Mouse (Mus musculus) MEL (cell line): ENCODE measurements around the gene Prdx3. TPM values are rescaled to one million over a fixed set of nuclear protein-coding genes. Genes with fewer than 3 reads are reported as not detected.

Source experiments
- DNase-seq: peaks from one replicate; pipeline ENCODE4 v3.0.0; 2011; ENCODE audit warnings: low read depth, low spot score
- H3K27ac ChIP-seq: 2 replicates; pipeline ENCODE4 v1.5.1; 2012; ENCODE audit warnings: low read depth, mild to moderate bottlenecking, control low read depth, low read length, moderate library complexity; ENCODE audit not compliant: control insufficient read depth
- H3K27me3 ChIP-seq, 2 experiments: fragments of 150-350 bp in 1 of 2; sonication (generic) in 1 of 2; 2 replicates each; pipeline ENCODE4 v1.6.1; 2012; ENCODE audit warnings: low read length in 2 of 2, mild to moderate bottlenecking in 2 of 2, improper control_type of control experiment in 1 of 2, moderate library complexity in 1 of 2; ENCODE audit not compliant: insufficient read depth in 2 of 2, control insufficient read depth in 1 of 2
- H3K36me3 ChIP-seq, 2 experiments: 2 replicates each; pipeline ENCODE4 v1.6.1; 2012 to 2014; ENCODE audit warnings: low read length in 2 of 2, improper control_type of control experiment in 1 of 2, inconsistent platforms in 1 of 2, mild to moderate bottlenecking in 1 of 2; ENCODE audit not compliant: insufficient read depth in 2 of 2, control insufficient read depth in 1 of 2
- H3K4me1 ChIP-seq, 2 experiments: fragments of 150-350 bp in 1 of 2; sonication (generic) in 1 of 2; 2 replicates each; pipeline ENCODE4 v1.6.1; 2012; ENCODE audit warnings: low read length in 2 of 2, improper control_type of control experiment in 1 of 2, mild to moderate bottlenecking in 1 of 2; ENCODE audit not compliant: insufficient read depth in 2 of 2, control insufficient read depth in 1 of 2
- H3K4me3 ChIP-seq, 2 experiments: fragments of 150-350 bp in 1 of 2; sonication (generic) in 1 of 2; 2 replicates each; pipeline ENCODE4 v1.5.1; 2012; ENCODE audit warnings: low read depth in 2 of 2, low read length in 2 of 2, mild to moderate bottlenecking in 2 of 2, moderate library complexity in 2 of 2, control low read depth in 1 of 2, improper control_type of control experiment in 1 of 2; ENCODE audit not compliant: control insufficient read depth in 1 of 2, insufficient read depth in 1 of 2
- H3K79me2 ChIP-seq: 2 replicates; pipeline ENCODE4 v1.6.1; 2012; ENCODE audit warnings: mild to moderate bottlenecking, low read length, moderate library complexity; ENCODE audit not compliant: control insufficient read depth, poor library complexity, insufficient read depth
- H3K9ac ChIP-seq: 2 replicates; pipeline ENCODE4 v1.6.1; 2012; ENCODE audit warnings: low read depth, mild to moderate bottlenecking, control low read depth, low read length, moderate library complexity; ENCODE audit not compliant: control insufficient read depth, poor library complexity, severe bottlenecking
- H3K9me3 ChIP-seq: fragments of 150-350 bp; sonication (generic); replicated peaks from 2 replicates; pipeline ENCODE4 v1.6.1; 2012; ENCODE audit warnings: mild to moderate bottlenecking, low read length, improper control_type of control experiment, moderate library complexity; ENCODE audit not compliant: insufficient read depth
- CHD2 ChIP-seq: IDR thresholded peaks from 2 replicates; pipeline ENCODE4 v1.6.1; 2011; ENCODE audit warnings: low read length, improper control_type of control experiment
- ELF1 ChIP-seq: IDR thresholded peaks from 2 replicates; pipeline ENCODE4 v1.6.1; 2014; ENCODE audit warnings: low read depth, mild to moderate bottlenecking, inconsistent platforms, low read length, improper control_type of control experiment, moderate library complexity
- EP300 ChIP-seq, 2 experiments: IDR thresholded peaks; 2 replicates each; pipeline ENCODE4 v1.6.1; 2011; ENCODE audit warnings: improper control_type of control experiment in 2 of 2, low read length in 2 of 2, low read depth in 1 of 2, mild to moderate bottlenecking in 1 of 2
- ETS1 ChIP-seq: IDR thresholded peaks from 2 replicates; pipeline ENCODE4 v1.6.1; 2012; ENCODE audit warnings: low read depth, mild to moderate bottlenecking, inconsistent platforms, low read length, improper control_type of control experiment, moderate library complexity
- GABPA ChIP-seq: IDR thresholded peaks from 2 replicates; pipeline ENCODE4 v1.6.1; 2012; ENCODE audit warnings: low read depth, mild to moderate bottlenecking, inconsistent platforms, low read length, improper control_type of control experiment, moderate library complexity
- GATA1 ChIP-seq: IDR thresholded peaks from 2 replicates; pipeline ENCODE4 v1.6.1; 2011; ENCODE audit warnings: low read depth, low read length, improper control_type of control experiment
- HCFC1 ChIP-seq: IDR thresholded peaks from 2 replicates; pipeline ENCODE4 v1.6.1; 2012; ENCODE audit warnings: low read depth, mild to moderate bottlenecking, inconsistent platforms, low read length, improper control_type of control experiment, moderate library complexity
- JUND ChIP-seq: IDR thresholded peaks from 2 replicates; pipeline ENCODE4 v1.6.1; 2011; ENCODE audit warnings: low read depth, mild to moderate bottlenecking, improper control_type of control experiment, low read length
- KAT2A ChIP-seq: conservative IDR thresholded peaks from 2 replicates; pipeline ENCODE4 v1.6.1; 2012; ENCODE audit warnings: low read depth, low read length, improper control_type of control experiment, inconsistent platforms
- MAFK ChIP-seq: IDR thresholded peaks from 2 replicates; pipeline ENCODE4 v1.6.1; 2011; ENCODE audit warnings: low read depth, mild to moderate bottlenecking, low read length, improper control_type of control experiment, borderline replicate concordance
- MAX ChIP-seq: IDR thresholded peaks from 2 replicates; pipeline ENCODE4 v1.6.1; 2011; ENCODE audit warnings: low read length, improper control_type of control experiment
- MAZ ChIP-seq: IDR thresholded peaks from 2 replicates; pipeline ENCODE4 v1.6.1; 2012; ENCODE audit warnings: low read depth, mild to moderate bottlenecking, inconsistent platforms, low read length, improper control_type of control experiment
- MEF2A ChIP-seq: IDR thresholded peaks from 2 replicates; pipeline ENCODE4 v1.6.1; 2014; ENCODE audit warnings: low read depth, mild to moderate bottlenecking, inconsistent platforms, low read length, improper control_type of control experiment; ENCODE audit not compliant: poor library complexity, insufficient replicate concordance, severe bottlenecking; ENCODE audit errors: extremely low read depth
- MYB ChIP-seq: IDR thresholded peaks from 2 replicates; pipeline ENCODE4 v1.6.1; 2011; ENCODE audit warnings: mild to moderate bottlenecking, low read depth, low read length, improper control_type of control experiment
- NELFE ChIP-seq: IDR thresholded peaks from 2 replicates; pipeline ENCODE4 v1.6.1; 2011; ENCODE audit warnings: low read depth, low read length, improper control_type of control experiment
- NRF1 ChIP-seq: IDR thresholded peaks from 2 replicates; pipeline ENCODE4 v1.6.1; 2014; ENCODE audit warnings: low read depth, mild to moderate bottlenecking, inconsistent platforms, low read length, improper control_type of control experiment, moderate library complexity; ENCODE audit not compliant: poor library complexity, insufficient read depth, severe bottlenecking
- POLR2A ChIP-seq, 2 experiments: IDR thresholded peaks; 2 replicates each; pipeline ENCODE4 v1.6.1; 2011 to 2012; ENCODE audit warnings: low read length in 2 of 2, mild to moderate bottlenecking in 2 of 2, control low read depth in 1 of 2, improper control_type of control experiment in 1 of 2, low read depth in 1 of 2, moderate library complexity in 1 of 2; ENCODE audit not compliant: control insufficient read depth in 1 of 2, insufficient read depth in 1 of 2, poor library complexity in 1 of 2
- POLR2AphosphoS2 ChIP-seq: IDR thresholded peaks from 2 replicates; pipeline ENCODE4 v1.6.1; 2011; ENCODE audit warnings: low read length, improper control_type of control experiment
- POLR2AphosphoS5 ChIP-seq: IDR thresholded peaks from 2 replicates; pipeline ENCODE4 v1.6.1; 2012; ENCODE audit warnings: low read depth, borderline replicate concordance, mild to moderate bottlenecking, inconsistent platforms, low read length, moderate library complexity, mixed read lengths
- RAD21 ChIP-seq: IDR thresholded peaks from 2 replicates; pipeline ENCODE4 v1.6.1; 2011; ENCODE audit warnings: mild to moderate bottlenecking, low read depth, low read length, improper control_type of control experiment
- SIN3A ChIP-seq: IDR thresholded peaks from 2 replicates; pipeline ENCODE4 v1.6.1; 2012; ENCODE audit warnings: low read length, improper control_type of control experiment, inconsistent platforms
- SMC3 ChIP-seq: IDR thresholded peaks from 2 replicates; pipeline ENCODE4 v1.6.1; 2011; ENCODE audit warnings: low read depth, low read length, improper control_type of control experiment
- TAL1 ChIP-seq: IDR thresholded peaks from 2 replicates; pipeline ENCODE4 v1.6.1; 2012; ENCODE audit warnings: mild to moderate bottlenecking, inconsistent platforms, low read length, moderate library complexity, mixed read lengths
- UBTF ChIP-seq: IDR thresholded peaks from 2 replicates; pipeline ENCODE4 v1.6.1; 2012; ENCODE audit warnings: low read depth, mild to moderate bottlenecking, inconsistent platforms, low read length, improper control_type of control experiment, moderate library complexity, borderline replicate concordance; ENCODE audit not compliant: insufficient read depth
- USF1 ChIP-seq: IDR thresholded peaks from 2 replicates; pipeline ENCODE4 v1.6.1; 2014; ENCODE audit warnings: low read depth, mild to moderate bottlenecking, inconsistent platforms, low read length, improper control_type of control experiment, moderate library complexity
- ZC3H11A ChIP-seq: IDR thresholded peaks from 2 replicates; pipeline ENCODE4 v1.6.1; 2012; ENCODE audit warnings: low read depth, mild to moderate bottlenecking, inconsistent platforms, low read length, improper control_type of control experiment
- ZMIZ1 ChIP-seq: IDR thresholded peaks from 2 replicates; pipeline ENCODE4 v1.6.1; 2012; ENCODE audit warnings: low read depth, mild to moderate bottlenecking, inconsistent platforms, low read length, improper control_type of control experiment, moderate library complexity
- polyA plus RNA-seq, 2 experiments: library from polyadenylated mRNA; stranded (reverse) in 1 of 2; unstranded in 1 of 2; fragments of >175 nt in 1 of 2; fragments of >200 nt in 1 of 2; gene quantifications; 2 replicates each; pipeline versions ENCODE4 v1.2.1 to v1.2.4; 2012; ENCODE audit warnings: low replicate concordance in 2 of 2, low read depth in 1 of 2; ENCODE audit not compliant: insufficient read length in 2 of 2, insufficient read depth in 1 of 2, missing spikeins in 1 of 2
- total RNA-seq: library from RNA; depleted of rRNA; stranded (reverse); fragments of 300-350 nt; gene quantifications from 2 replicates; pipeline ENCODE4 v1.2.3, GENCODE M21; 2012

Gene Prdx3
- total and polyA plus RNA-seq, 3 experiments: 267 to 332 TPM; not detected in 1

GRCm38 (mm10) chr19:60903971-60904370, 29.6 kb upstream of the Prdx3 start:
- no peaks in the 10 kb centered on the region for H3K9me3 ChIP-seq
- H3K79me2 ChIP-seq: no peaks in the 10 kb centered on the region
- no peak for DNase-seq

GRCm38 (mm10) chr19:60903139-60903538, 28.8 kb upstream of the Prdx3 start:
- no peak overlapping the region for H3K27ac ChIP-seq
- H3K79me2 ChIP-seq: no peaks in the 10 kb centered on the region
- no peaks in the 10 kb centered on the region; a peak in 1 of 4 replicates for H3K36me3 ChIP-seq
- no peak overlapping the region for H3K9ac ChIP-seq
- H3K27me3 ChIP-seq: no peaks in the 10 kb centered on the region
- no peaks in the 10 kb centered on the region for H3K9me3 ChIP-seq
- DNase-seq: no peak
- no peaks in the 10 kb centered on the region; a peak in 1 of 4 replicates for H3K4me1 ChIP-seq
- H3K4me3 ChIP-seq: no peak overlapping the region
- TF ChIP-seq USF1 (no peak), POLR2AphosphoS2 (no peak), NRF1 (no peak), GABPA (no peak), MAZ (no peak), POLR2AphosphoS5 (no peak), HCFC1 (no peak), GATA1 (no peak), KAT2A (no peak), ZC3H11A (no peak), POLR2A (IDR thresholded peaks at IDR 0.05; ENCODE audit: control insufficient read depth in 1 of 2, insufficient read depth in 1 of 2, low read depth in 1 of 2, low read length in 2 of 2, poor library complexity in 1 of 2) (no peak), ETS1 (no peak), SMC3 (no peak), ZMIZ1 (no peak), RAD21 (no peak)

More at GRCm38 (mm10) chr19:60903971-60904370, 29.6 kb upstream of the Prdx3 start:
- no peaks in the 10 kb centered on the region; a peak in 1 of 4 replicates for H3K36me3 ChIP-seq
- no peak overlapping the region for H3K4me3 ChIP-seq
- H3K4me1 ChIP-seq: no peaks in the 10 kb centered on the region; a peak in 1 of 4 replicates
- no peak overlapping the region for H3K9ac ChIP-seq
- H3K27ac ChIP-seq: no peak overlapping the region
- TF ChIP-seq JUND (no peak), CHD2 (no peak), POLR2A (IDR thresholded peaks at IDR 0.05; ENCODE audit: control insufficient read depth in 1 of 2, insufficient read depth in 1 of 2, low read depth in 1 of 2, low read length in 2 of 2, poor library complexity in 1 of 2) (no peak), MAFK (no peak), TAL1 (no peak), EP300 (IDR thresholded peaks at IDR 0.05; ENCODE audit: low read depth in 1 of 2, low read length in 2 of 2) (no peak), POLR2AphosphoS2 (no peak), ZC3H11A (no peak), MAX (no peak), MAZ (no peak), SMC3 (no peak), MYB (no peak), POLR2AphosphoS5 (no peak), MEF2A (no peak), ELF1 (no peak), GATA1 (no peak), SIN3A (no peak), UBTF (no peak), GABPA (no peak), NELFE (no peak)
- H3K27me3 ChIP-seq: no peaks in the 10 kb centered on the region
